Mouse (Mus musculus) C2C12 (cell line): ENCODE results near the gene Prkcz.

Source experiments
- CTCF ChIP-seq: IDR thresholded peaks from one replicate; pipeline ENCODE4 v1.5.1; 2011; ENCODE audit not compliant: control insufficient read depth, insufficient read depth, insufficient read length
- USF1 ChIP-seq: IDR thresholded peaks from one replicate; pipeline ENCODE4 v1.6.1; 2011; ENCODE audit warnings: low read depth, mild to moderate bottlenecking, control low read depth, moderate library complexity

DNA sequence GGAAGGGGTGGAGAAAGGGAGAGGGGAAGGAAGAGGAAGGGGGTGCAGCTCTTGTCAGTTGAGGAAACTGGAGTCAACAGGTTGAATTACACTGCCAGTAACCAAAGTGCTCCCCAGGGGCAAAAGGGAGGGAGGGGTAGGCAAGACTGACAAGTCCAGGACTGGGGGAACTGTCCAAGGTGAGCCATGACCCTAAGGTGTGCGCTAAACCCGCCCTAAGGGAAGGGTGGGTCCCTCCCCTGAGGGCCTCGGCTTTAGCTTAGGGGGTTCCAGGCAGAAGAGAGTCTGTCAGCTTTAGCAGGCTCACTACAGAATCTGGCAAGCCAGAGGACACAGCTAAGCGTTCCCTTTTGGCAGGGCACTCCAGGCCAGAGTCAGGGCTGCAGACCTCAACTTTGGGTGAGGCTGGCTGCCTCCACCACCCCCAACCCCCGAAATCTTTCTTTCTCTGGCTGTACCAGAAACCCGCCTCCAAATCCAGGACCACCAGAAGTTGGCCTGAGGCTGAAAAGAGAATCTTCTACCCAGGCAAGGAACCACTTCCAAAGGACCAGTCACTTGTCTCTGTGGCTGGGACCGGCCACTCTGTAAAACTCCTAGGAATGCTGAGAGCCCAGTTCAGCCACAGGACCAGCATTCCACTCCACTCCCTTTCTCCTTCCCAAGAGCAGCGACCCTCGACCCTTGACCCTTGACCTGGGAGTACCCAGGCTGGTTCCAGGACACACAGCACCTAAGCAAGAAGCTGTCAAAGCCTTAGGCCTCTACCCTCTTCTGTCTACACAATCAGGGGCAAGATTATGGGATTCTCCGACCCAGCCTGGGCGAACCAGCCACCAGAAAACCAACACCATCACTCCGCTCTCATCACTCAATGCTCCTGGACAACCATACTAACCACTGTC, 1.3 kb downstream of the Prkcz start:
- no peak for TF ChIP-seq CTCF
- no peak for TF ChIP-seq USF1
